Mouse (Mus musculus): Measurements from ENCODE around the gene Fbxo36. TPM values are rescaled to one million over a fixed set of nuclear protein-coding genes. Genes with fewer than 3 reads are reported as not detected.

The Fbxo36 gene
- 1 to 10 TPM; 1.6 to 2.4 TPM for polyA plus RNA-seq (2017; shearing (Covaris generic))

GRCm38 (mm10) chr1:84839309-84840017 lies at the start of gene Fbxo36:
TSS of gene Fbxo36 (plus strand) at chr1:84839841.

GRCm38 (mm10) chr1:84840018-84840664 lies 500 bp downstream of the Fbxo36 start, which contains the start of gene Trip12:
TSS of gene Trip12 (minus strand) at chr1:84840516.

GRCm38 (mm10) chr1:84934503-84935333 lies 95.1 kb downstream of the Fbxo36 start, which contains the start of gene Slc16a14:
TSS of gene Slc16a14 (minus strand) at chr1:84935134.

Other genes with a start within 250 kb of the Fbxo36 start
- under 1 TPM; 0.19 to 0.31 TPM for gene Dner, start 143.6 kb upstream of the Fbxo36 start, polyA plus RNA-seq (2017; shearing (Covaris generic))
- gene Trip12, start 675 bp downstream of the Fbxo36 start, polyA plus RNA-seq (2017; shearing (Covaris generic)) = 100 to 1,000 TPM; 118 to 206 TPM
- gene Slc16a14, start 95.3 kb downstream of the Fbxo36 start, polyA plus RNA-seq (2017; shearing (Covaris generic)) = not detected